Mouse (Mus musculus) activated CD4-positive, CD25-positive, alpha-beta regulatory T cell (primary cell): ENCODE data around the gene Olfr836. TPM values are rescaled to one million over a fixed set of nuclear protein-coding genes. Genes with fewer than 3 reads are reported as not detected.

Experiments used
- polyA plus RNA-seq, 2 experiments: library from polyadenylated mRNA; unstranded; fragments of 100-300 nt; shearing (Covaris generic); gene quantifications; one replicate each; pipeline ENCODE4 v1.2.1; 2017

The Olfr836 gene
- not detected for polyA plus RNA-seq

DNA sequence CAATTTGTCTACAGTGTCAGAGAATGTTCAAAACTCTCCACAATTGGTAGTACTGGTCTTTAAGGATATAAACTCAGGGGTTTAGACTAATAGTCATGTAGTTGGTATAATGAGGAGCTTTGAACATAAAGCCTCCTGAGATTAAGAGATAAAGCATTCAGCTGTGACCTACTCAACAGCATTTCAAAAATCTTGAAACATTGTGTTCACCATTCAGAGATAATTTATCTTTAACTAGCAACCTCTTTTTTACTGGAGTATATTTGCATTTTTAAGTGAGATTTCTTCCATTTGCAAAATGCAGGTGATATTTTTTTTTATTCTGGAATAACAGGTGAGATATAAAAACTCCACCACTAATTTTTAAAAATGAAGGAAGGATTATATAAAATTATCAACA, at the start of gene Olfr836:
TSS of gene Olfr836 (plus strand) at position 301 of the 400 bp plus-strand sequence.

GRCm38 (mm10) chr9:19136017-19136416, 15.8 kb downstream of the Olfr836 start, which contains the start of gene Olfr837:
Gene Olfr837, plus strand, starts transcription at chr9:19136317.

Other genes with a start within 250 kb of the Olfr836 start
- not detected for gene Olfr830, start 245.7 kb upstream of the Olfr836 start, polyA plus RNA-seq
- under 1 TPM in 1 of 2 experiments, not detected in 1; 0.05 TPM for gene Olfr832, start 183.3 kb upstream of the Olfr836 start, polyA plus RNA-seq
- not detected for gene Olfr834, start 132.4 kb upstream of the Olfr836 start, polyA plus RNA-seq
- not detected for gene Olfr835, start 87.6 kb upstream of the Olfr836 start, polyA plus RNA-seq
- gene Olfr837, start 15.9 kb downstream of the Olfr836 start, polyA plus RNA-seq: not detected
- gene Olfr839-ps1, start 56.9 kb downstream of the Olfr836 start, polyA plus RNA-seq: under 1 TPM in 1 of 2 experiments, not detected in 1; 0.04 TPM
- under 1 TPM in 1 of 2 experiments, not detected in 1; 0.12 TPM for gene Olfr843, start 131.6 kb downstream of the Olfr836 start, polyA plus RNA-seq
- gene Olfr844, start 196.0 kb downstream of the Olfr836 start, polyA plus RNA-seq: not detected
- not detected for gene Olfr845, start 216.1 kb downstream of the Olfr836 start, polyA plus RNA-seq
- gene Olfr846, start 243.6 kb downstream of the Olfr836 start, polyA plus RNA-seq: not detected